Mouse (Mus musculus) bone marrow macrophage, adult 2 months (primary cell): ENCODE data around the gene Chn2. TPM values are rescaled to one million over a fixed set of nuclear protein-coding genes. Genes with fewer than 3 reads are reported as not detected.
A peak's percentile ranks its signal among the peaks of the same experiment; 100 is the strongest.

Experiments
- H3K27ac ChIP-seq: 2 replicates; pipeline ENCODE4 v1.5.1; 2012; ENCODE audit warnings: low read depth, low read length; ENCODE audit not compliant: insufficient read depth
- H3K4me1 ChIP-seq: 2 replicates; pipeline ENCODE4 v1.6.1; 2012; ENCODE audit warnings: low read length; ENCODE audit not compliant: control insufficient read depth, insufficient read depth
- H3K4me3 ChIP-seq: 2 replicates; pipeline ENCODE4 v1.5.1; 2012; ENCODE audit warnings: mild to moderate bottlenecking, low read length, moderate library complexity; ENCODE audit not compliant: insufficient read depth
- CTCF ChIP-seq: IDR thresholded peaks from 2 replicates; pipeline ENCODE4 v1.5.1; 2012; ENCODE audit warnings: low read depth, mild to moderate bottlenecking, low read length, moderate library complexity
- POLR2A ChIP-seq: IDR thresholded peaks from 2 replicates; pipeline ENCODE4 v1.6.1; 2012; ENCODE audit warnings: mild to moderate bottlenecking, low read depth, low read length, borderline replicate concordance
- polyA plus RNA-seq: library from polyadenylated mRNA; stranded (reverse); fragments of >200 nt; gene quantifications from 2 replicates; pipeline ENCODE4 v1.2.4, GENCODE M21; 2012; ENCODE audit not compliant: missing spikeins, insufficient read depth, insufficient read length

Gene Chn2
- polyA plus RNA-seq, 1 experiment, result 9.5 TPM

GRCm38 (mm10) chr6:54253881-54254280 lies 214.5 kb downstream of the Chn2 start:
- Histone ChIP-seq H3K4me3 (no peak overlapping the region), H3K27ac (no peak overlapping the region), H3K4me1 (peaks cover under 1% of the 10 kb centered on the region)
- TF ChIP-seq CTCF (no peak), POLR2A (no peak)

- H3K4me1 ChIP-seq, result no peaks in the 10 kb centered on the region
- H3K27ac ChIP-seq, result no peak overlapping the region
- no peak overlapping the region for H3K4me3 ChIP-seq
- TF ChIP-seq CTCF (peak; percentile 39; the same call in 1 of the 2 replicates), POLR2A (no peak)
These were observed 215.4 kb downstream of the Chn2 start for GRCm38 (mm10) chr6:54254759-54255158.

GRCm38 (mm10) chr6:54255321-54255720 lies 216.0 kb downstream of the Chn2 start:
- H3K4me1 ChIP-seq, result no peaks in the 10 kb centered on the region
- H3K4me3 ChIP-seq, result no peak overlapping the region
- H3K27ac ChIP-seq, result no peak overlapping the region
- TF ChIP-seq POLR2A, result no peak
- no peak for TF ChIP-seq CTCF

GRCm38 (mm10) chr6:54256397-54256796 lies 217.0 kb downstream of the Chn2 start:
- no peak overlapping the region for H3K27ac ChIP-seq
- TF ChIP-seq POLR2A (no peak), CTCF (no peak)
- no peak overlapping the region for H3K4me3 ChIP-seq
- no peaks in the 10 kb centered on the region for H3K4me1 ChIP-seq

- H3K4me3 ChIP-seq, result no peak overlapping the region
- H3K4me1 ChIP-seq, result no peaks in the 10 kb centered on the region
- H3K27ac ChIP-seq, result no peak overlapping the region
- TF ChIP-seq POLR2A (no peak), CTCF (no peak)
These were observed 218.2 kb downstream of the Chn2 start for GRCm38 (mm10) chr6:54257552-54257951.

- no peak for TF ChIP-seq CTCF
- Histone ChIP-seq H3K4me1 (no peaks in the 10 kb centered on the region), H3K27ac (no peak overlapping the region), H3K4me3 (no peak overlapping the region)
These were observed 219.1 kb downstream of the Chn2 start for GRCm38 (mm10) chr6:54258462-54258861.

GRCm38 (mm10) chr6:54262732-54263131 lies 223.4 kb downstream of the Chn2 start:
- Histone ChIP-seq H3K4me3 (no peak overlapping the region), H3K27ac (no peak overlapping the region), H3K4me1 (no peaks in the 10 kb centered on the region)
- TF ChIP-seq CTCF (no peak), POLR2A (no peak)

GRCm38 (mm10) chr6:54263890-54264289 lies 224.5 kb downstream of the Chn2 start:
- Histone ChIP-seq H3K4me1 (no peaks in the 10 kb centered on the region), H3K4me3 (no peak overlapping the region), H3K27ac (no peak overlapping the region)
- no peak for TF ChIP-seq CTCF
- no peak for TF ChIP-seq POLR2A

- Histone ChIP-seq H3K27ac (no peak overlapping the region), H3K4me1 (no peaks in the 10 kb centered on the region), H3K4me3 (no peak overlapping the region)
- TF ChIP-seq CTCF (no peak), POLR2A (no peak)
These were observed 225.2 kb downstream of the Chn2 start for GRCm38 (mm10) chr6:54264537-54264936.

GRCm38 (mm10) chr6:54265384-54265783 lies 226.0 kb downstream of the Chn2 start:
- no peak overlapping the region for H3K27ac ChIP-seq
- H3K4me1 ChIP-seq, result no peaks in the 10 kb centered on the region
- TF ChIP-seq POLR2A (no peak), CTCF (no peak)
- H3K4me3 ChIP-seq, result no peak overlapping the region
